Mouse (Mus musculus) hematopoietic multipotent progenitor cell, adult 10-12 weeks (in vitro differentiated cells): ENCODE data around the gene Stambp. TPM values are rescaled to one million over a fixed set of nuclear protein-coding genes. Genes with fewer than 3 reads are reported as not detected.

Experiments used
- polyA plus RNA-seq: library from polyadenylated mRNA; stranded (reverse); fragments of >175 nt; gene quantifications from 2 replicates; pipeline ENCODE4 v1.2.3, GENCODE M21; 2012; ENCODE audit warnings: low replicate concordance

Gene Stambp
- 1.6 and 1.9 TPM in 2 replicates for polyA plus RNA-seq

DNA sequence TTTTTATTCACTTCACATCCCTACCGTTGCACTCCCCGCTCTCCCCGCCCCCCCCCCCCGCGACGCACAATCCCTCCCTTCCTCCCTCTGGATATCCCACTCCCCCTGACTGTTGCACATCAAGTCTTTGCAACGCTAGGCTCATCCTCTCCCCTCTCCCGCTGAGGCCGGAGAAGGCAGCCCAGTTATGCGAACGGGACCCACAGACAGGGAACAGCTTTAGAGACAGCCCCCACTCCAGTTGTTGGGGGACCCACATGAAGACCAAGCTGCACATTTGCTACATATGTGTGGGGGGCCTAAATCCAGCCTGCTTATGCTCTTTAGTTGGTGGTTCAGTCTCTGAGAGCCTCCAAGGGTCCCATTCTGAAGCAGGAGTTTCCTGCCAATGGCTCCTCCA lies at the start of gene Stambp:
Stambp (minus strand) TSS at position 59 of the 400 bp plus-strand sequence.

DNA sequence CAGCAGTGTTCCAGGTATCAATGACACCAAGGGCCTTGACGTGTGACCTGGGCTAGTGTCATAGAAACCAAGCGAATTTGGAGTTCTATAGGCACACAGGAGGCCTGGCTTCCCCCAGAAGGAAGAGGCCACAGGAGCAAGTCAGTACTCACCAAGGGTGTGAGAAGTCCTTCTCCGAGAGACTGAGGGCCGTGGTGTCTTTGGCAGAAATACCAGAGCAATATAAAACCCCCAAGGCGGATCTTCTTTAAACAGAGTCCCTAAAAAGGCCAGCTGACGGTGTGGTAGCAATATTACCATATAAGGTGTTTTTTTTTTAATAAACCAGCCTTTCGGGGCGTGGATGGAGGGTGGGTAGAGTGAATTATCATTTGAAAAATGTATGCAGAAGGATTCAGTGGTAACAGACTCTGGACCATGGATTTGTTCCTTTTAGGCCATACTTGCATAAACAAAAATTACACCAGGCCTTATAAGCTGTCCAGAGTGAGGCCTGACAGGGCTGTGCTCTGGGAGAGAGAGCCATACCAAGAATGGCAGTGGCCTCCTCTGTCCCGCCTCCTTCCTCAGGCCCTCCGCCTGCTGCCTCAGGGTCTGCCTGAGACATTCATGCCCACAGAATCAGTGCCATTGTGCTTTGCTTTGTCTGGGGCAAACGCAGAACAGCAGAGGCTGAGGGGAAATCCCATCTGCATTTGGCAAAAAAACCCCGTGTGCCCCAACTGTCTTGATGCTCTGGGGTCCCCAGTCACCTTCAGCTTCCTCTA lies 36.3 kb downstream of the Stambp start, which contains the start of gene Actg2:
Actg2 (minus strand) TSS at position 238 of the 767 bp plus-strand sequence.

DNA sequence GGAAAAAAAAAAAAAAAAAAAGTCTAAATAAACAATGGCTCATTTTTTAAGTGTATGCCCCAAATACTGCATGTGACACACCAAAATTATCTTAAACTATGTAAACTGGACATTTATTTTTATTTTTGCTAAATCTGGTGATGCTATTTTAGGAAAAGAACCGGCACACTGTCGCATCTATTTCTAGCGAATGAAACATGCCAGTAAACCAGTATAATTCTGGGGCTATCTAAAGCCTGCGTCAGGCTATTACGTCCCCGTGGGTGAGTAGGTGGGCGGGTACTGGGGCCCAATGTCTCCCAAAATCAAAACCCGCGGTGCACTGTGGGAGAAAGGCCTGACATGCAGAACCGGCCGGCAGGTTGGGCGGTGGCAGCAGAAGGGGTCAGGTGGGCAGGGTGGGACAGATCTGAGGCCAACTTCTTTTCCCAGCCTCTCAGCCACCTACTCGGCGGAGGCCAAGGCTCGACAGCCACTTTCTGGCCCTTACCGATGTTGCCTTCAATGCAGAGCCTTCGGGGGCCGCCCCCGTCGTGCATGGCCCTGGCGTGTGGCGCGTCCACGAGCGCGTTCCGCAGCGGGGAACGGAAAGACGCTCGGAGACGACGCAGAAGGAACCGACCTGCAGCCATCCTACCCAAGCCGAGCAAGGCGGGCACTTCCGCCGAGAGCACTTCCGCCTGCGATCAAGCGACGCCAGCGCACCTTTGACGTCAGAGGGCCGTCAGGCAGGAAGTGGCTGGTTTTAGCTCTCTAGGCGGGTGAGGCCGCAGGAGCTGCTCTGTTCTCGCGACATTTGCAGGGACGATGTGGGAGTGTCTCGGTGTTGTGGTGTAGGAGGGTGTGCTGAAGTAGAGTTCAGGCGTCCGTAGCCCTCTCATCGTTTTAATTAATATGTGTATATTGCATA lies 66.0 kb downstream of the Stambp start, which contains the start of gene Dguok:
Dguok (minus strand) TSS at position 712 of the 910 bp plus-strand sequence.

Other genes with a start within 250 kb of the Stambp start
- 6.2 and 9.7 TPM in 2 replicates for gene Mthfd2, start 246.8 kb downstream of the Stambp start, polyA plus RNA-seq
- 146 and 421 TPM in 2 replicates for gene Mob1a, start 246.7 kb downstream of the Stambp start, polyA plus RNA-seq
- gene Bola3, start 223.6 kb downstream of the Stambp start, polyA plus RNA-seq, result 22.9 and 30.3 TPM in 2 replicates
- gene Tet3, start 113.6 kb downstream of the Stambp start, polyA plus RNA-seq, result 57.5 and 120 TPM in 2 replicates
- 35.0 and 38.2 TPM in 2 replicates for gene Dguok, start 65.8 kb downstream of the Stambp start, polyA plus RNA-seq
- gene Actg2, start 36.5 kb downstream of the Stambp start, polyA plus RNA-seq, result 0.36 TPM in 1 of 2 replicates, not detected in the other
- gene Clec4f, start 83.5 kb upstream of the Stambp start, polyA plus RNA-seq, result not detected in 2 replicates
- 0.26 and 0.37 TPM in 2 replicates for gene Cd207, start 105.1 kb upstream of the Stambp start, polyA plus RNA-seq
- gene Vax2, start 138.5 kb upstream of the Stambp start, polyA plus RNA-seq, result 0.19 and 1.1 TPM in 2 replicates
- not detected in 2 replicates for gene Atp6v1b1, start 170.3 kb upstream of the Stambp start, polyA plus RNA-seq
- not detected in 2 replicates for gene Ankrd53, start 189.9 kb upstream of the Stambp start, polyA plus RNA-seq
- gene Tex261, start 203.1 kb upstream of the Stambp start, polyA plus RNA-seq, result 32.4 and 46.9 TPM in 2 replicates
- gene Nagk, start 222.3 kb upstream of the Stambp start, polyA plus RNA-seq, result 9.0 and 15.9 TPM in 2 replicates